Mouse (Mus musculus): ENCODE measurements around the gene Arhgap5. TPM values are rescaled to one million over a fixed set of nuclear protein-coding genes. Genes with fewer than 3 reads are reported as not detected.

Gene Arhgap5
- polyA plus RNA-seq, 1 experiment from 2014 or later: 39.0 TPM

GRCm38 (mm10) chr12:52618418-52619040 is 114.8 kb downstream of the Arhgap5 start:
- no peaks in the 10 kb centered on the region for H3K36me3 ChIP-seq
- 71% methylated on average over 5 of the region's 5 CpGs for WGBS
- no peaks in the 10 kb centered on the region for H3K4me1 ChIP-seq
- DNase-seq (ENCODE audit: low spot score): no peak
- H3K9me3 ChIP-seq: no peaks in the 10 kb centered on the region
- no peak overlapping the region for H3K4me3 ChIP-seq
- H3K27me3 ChIP-seq (ENCODE audit: insufficient read depth, poor library complexity, severe bottlenecking): no peaks in the 10 kb centered on the region
- no peak overlapping the region for H3K27ac ChIP-seq

DNA sequence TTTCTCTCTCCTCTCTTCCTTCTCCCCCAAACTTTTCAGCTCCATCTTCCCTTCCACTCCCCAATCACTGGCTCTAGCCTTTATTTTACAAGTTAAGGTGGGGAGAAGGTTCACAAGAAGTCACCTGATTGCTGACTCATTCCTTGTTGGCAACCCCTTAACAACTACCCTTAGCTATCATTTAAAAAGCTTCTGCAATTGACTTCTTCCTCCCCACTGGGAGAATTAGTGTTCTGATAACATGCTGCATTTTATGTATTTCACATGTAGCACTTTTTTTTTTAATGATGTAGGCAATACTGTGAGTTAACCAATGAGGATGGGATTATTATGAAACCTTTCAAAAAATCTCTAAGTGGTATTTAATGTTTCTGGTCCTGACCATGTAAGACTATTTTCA is 115.9 kb downstream of the Arhgap5 start:
- Histone ChIP-seq H3K4me3 (no peak overlapping the region), H3K36me3 (no peaks in the 10 kb centered on the region), H3K27ac (no peak overlapping the region), H3K9me3 (no peaks in the 10 kb centered on the region), H3K4me1 (no peaks in the 10 kb centered on the region), H3K27me3 (ENCODE audit: insufficient read depth, poor library complexity, severe bottlenecking) (no peaks in the 10 kb centered on the region)
- no peak for DNase-seq (ENCODE audit: low spot score)

Other genes starting within 250 kb of the Arhgap5 start
- gene Akap6, start 195.4 kb downstream of the Arhgap5 start, polyA plus RNA-seq (2016; fragmentation: Nextera tagmentation; extraction: Ambion mirVana): 2.3 and 6.0 TPM in 2 replicates

Data from heart, embryonic 10.5 days (tissue).